Mouse (Mus musculus): Measurements from ENCODE around the gene Chrnb1.

Gene Chrnb1

GRCm38 (mm10) chr11:69774961-69775360, 20.8 kb downstream of the Chrnb1 start:
- DNase-seq (ENCODE audit: low spot score in 2 of 2) = no peak

- no peak for DNase-seq (ENCODE audit: low spot score in 2 of 2)
Measured at GRCm38 (mm10) chr11:69767625-69767909, 28.2 kb downstream of the Chrnb1 start.

- DNase-seq (ENCODE audit: low spot score in 2 of 2) = no peak
Measured at GRCm38 (mm10) chr11:69766872-69767624, 28.7 kb downstream of the Chrnb1 start.

GRCm38 (mm10) chr11:69766126-69766609, 29.6 kb downstream of the Chrnb1 start:
- peak; percentile 70 to 71 for DNase-seq (ENCODE audit: low spot score in 2 of 2)

GRCm38 (mm10) chr11:69765221-69766125, 30.3 kb downstream of the Chrnb1 start, which contains the start of gene Zbtb4:
Gene Zbtb4 (plus strand): TSS chr11:69765912.
- peak in 1 of 2 experiments; percentile 39 for DNase-seq (ENCODE audit: low spot score in 2 of 2)

GRCm38 (mm10) chr11:69763551-69763950, 32.2 kb downstream of the Chrnb1 start:
- no peak for DNase-seq (ENCODE audit: low spot score in 2 of 2)

- DNase-seq (ENCODE audit: low spot score in 2 of 2) = no peak
Measured at GRCm38 (mm10) chr11:69761868-69762267, 33.9 kb downstream of the Chrnb1 start, which contains the start of gene Slc35g3. Gene Slc35g3 (minus strand): TSS chr11:69761968.

GRCm38 (mm10) chr11:69760901-69761200, 34.9 kb downstream of the Chrnb1 start:
- no peak for DNase-seq (ENCODE audit: low spot score in 2 of 2)

- no peak for DNase-seq (ENCODE audit: low spot score in 2 of 2)
Measured at GRCm38 (mm10) chr11:69760160-69760900, 35.4 kb downstream of the Chrnb1 start.

GRCm38 (mm10) chr11:69758971-69759721, 36.6 kb downstream of the Chrnb1 start:
- DNase-seq (ENCODE audit: low spot score in 2 of 2) = peak; percentile 85 to 90

- peak; percentile 96 to 98 for DNase-seq (ENCODE audit: low spot score in 2 of 2)
Measured at GRCm38 (mm10) chr11:69758478-69758970, 37.2 kb downstream of the Chrnb1 start, which contains the start of gene Polr2a. Gene Polr2a (minus strand): TSS chr11:69758637.

GRCm38 (mm10) chr11:69758090-69758456, 37.7 kb downstream of the Chrnb1 start:
- DNase-seq (ENCODE audit: low spot score in 2 of 2) = peak; percentile 96 to 97

- no peak for DNase-seq (ENCODE audit: low spot score in 2 of 2)
Measured at GRCm38 (mm10) chr11:69757303-69758089, 38.2 kb downstream of the Chrnb1 start.

- peak in 1 of 2 experiments; percentile 41 for DNase-seq (ENCODE audit: low spot score in 2 of 2)
Measured at GRCm38 (mm10) chr11:69754701-69755100, 41.0 kb downstream of the Chrnb1 start.

- no peak for DNase-seq (ENCODE audit: low spot score in 2 of 2)
Measured at GRCm38 (mm10) chr11:69754233-69754632, 41.5 kb downstream of the Chrnb1 start.

GRCm38 (mm10) chr11:69752686-69753085, 43.1 kb downstream of the Chrnb1 start:
- no peak for DNase-seq (ENCODE audit: low spot score in 2 of 2)

- DNase-seq (ENCODE audit: low spot score in 2 of 2) = no peak
Measured at GRCm38 (mm10) chr11:69751635-69752034, 44.1 kb downstream of the Chrnb1 start.

All from frontal cortex, postnatal 36 days (tissue).